Mouse (Mus musculus): ENCODE results near the gene Rpp14. TPM values are rescaled to one million over a fixed set of nuclear protein-coding genes. Genes with fewer than 3 reads are reported as not detected.

The Rpp14 gene
- polyA plus RNA-seq, 1 experiment from 2014 or later: 19.3 TPM

DNA sequence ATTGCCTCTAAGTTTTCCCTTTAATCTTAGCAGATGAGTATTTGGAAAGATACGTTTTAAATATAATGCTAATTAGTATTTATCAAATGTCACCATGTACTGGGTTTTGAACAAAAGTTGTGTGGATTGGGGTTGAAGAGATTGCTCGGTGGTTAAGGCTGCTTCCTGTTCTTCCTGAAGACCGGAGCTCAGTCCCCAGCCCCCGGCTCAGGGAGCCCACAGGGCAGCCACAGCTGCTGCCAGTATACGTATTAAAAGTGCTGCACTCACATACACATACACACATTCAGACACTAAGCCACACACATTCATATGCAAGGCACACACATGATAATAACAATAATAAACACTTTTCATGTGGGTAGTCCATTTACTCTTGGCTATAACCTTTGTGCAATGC, 42.0 kb upstream of the Rpp14 start:
- Histone ChIP-seq H3K4me1 (ENCODE audit: insufficient read depth) (no peaks in the 10 kb centered on the region), H3K27me3 (ENCODE audit: insufficient read depth, low read length) (no peaks in the 10 kb centered on the region), H3K4me3 (ENCODE audit: low read depth, low read length) (no peak overlapping the region), H3K9ac (replicated peaks) (no peak overlapping the region), H3K4me2 (ENCODE audit: low read depth, low read length) (no peak overlapping the region), H3K27ac (ENCODE audit: low read depth) (no peak overlapping the region), H3K9me3 (ENCODE audit: low read length) (no peaks in the 10 kb centered on the region), H3K36me3 (replicated peaks; ENCODE audit: insufficient read depth, low read length) (no peaks in the 10 kb centered on the region)
- no peak for ATAC-seq
- WGBS (ENCODE audit: insufficient replicate concordance): 21% methylated on average over 5 of the region's 5 CpGs
- TF ChIP-seq CTCF (IDR thresholded peaks at IDR 0.05; ENCODE audit: low read depth): no peak
- TF ChIP-seq EP300 (IDR thresholded peaks at IDR 0.05; ENCODE audit: low read depth): no peak
- no peak for DNase-seq

DNA sequence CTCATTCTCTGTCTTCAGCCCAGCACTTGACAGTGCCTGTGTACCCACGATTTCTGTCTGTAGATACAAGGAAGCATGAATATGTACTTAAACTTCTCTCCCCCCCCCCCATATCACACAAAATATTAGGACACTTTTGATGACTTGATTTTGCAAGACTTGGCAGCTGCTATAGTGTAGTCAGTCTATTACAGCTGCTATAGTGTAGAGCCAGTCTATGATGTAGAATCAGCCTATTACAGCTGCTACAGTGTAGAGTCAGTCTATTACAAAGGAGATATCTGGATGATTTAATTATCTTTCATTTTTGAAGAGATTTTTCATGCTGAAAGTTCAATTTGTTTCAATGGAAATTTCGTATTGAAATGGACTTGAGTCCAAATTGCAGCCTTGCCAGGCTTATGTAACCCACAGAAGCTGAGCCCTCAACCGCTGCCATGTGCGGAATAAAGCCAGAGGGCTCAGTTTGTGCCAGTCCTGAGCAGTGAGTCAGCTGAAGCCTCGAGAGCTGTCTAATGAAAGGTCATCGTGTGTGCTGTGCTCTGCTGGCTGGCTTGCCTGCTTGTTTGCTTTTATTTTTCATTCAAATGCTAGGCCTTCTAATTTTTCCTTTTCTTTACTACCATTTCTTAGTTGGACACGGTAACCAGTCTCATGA, 41.2 kb upstream of the Rpp14 start:
- H3K9ac ChIP-seq (replicated peaks): no peak overlapping the region
- ATAC-seq (0 out of 2 replicates have a peak, but pooled peaks have one; percentile 35), DNase-seq (no peak)
- TF ChIP-seq EP300 (IDR thresholded peaks at IDR 0.05; ENCODE audit: low read depth): no peak
- no peak for TF ChIP-seq CTCF (IDR thresholded peaks at IDR 0.05; ENCODE audit: low read depth)
- no peaks in the 10 kb centered on the region for H3K9me3 ChIP-seq (ENCODE audit: low read length)
- WGBS (ENCODE audit: insufficient replicate concordance): 69% methylated on average over 7 of the region's 7 CpGs
- H3K4me1 ChIP-seq (ENCODE audit: insufficient read depth): no peaks in the 10 kb centered on the region
- no peak overlapping the region for H3K27ac ChIP-seq (ENCODE audit: low read depth)
- H3K4me2 ChIP-seq (ENCODE audit: low read depth, low read length): no peak overlapping the region
- H3K27me3 ChIP-seq (ENCODE audit: insufficient read depth, low read length): no peaks in the 10 kb centered on the region
- no peaks in the 10 kb centered on the region for H3K36me3 ChIP-seq (replicated peaks; ENCODE audit: insufficient read depth, low read length)
- H3K4me3 ChIP-seq (ENCODE audit: low read depth, low read length): no peak overlapping the region

DNA sequence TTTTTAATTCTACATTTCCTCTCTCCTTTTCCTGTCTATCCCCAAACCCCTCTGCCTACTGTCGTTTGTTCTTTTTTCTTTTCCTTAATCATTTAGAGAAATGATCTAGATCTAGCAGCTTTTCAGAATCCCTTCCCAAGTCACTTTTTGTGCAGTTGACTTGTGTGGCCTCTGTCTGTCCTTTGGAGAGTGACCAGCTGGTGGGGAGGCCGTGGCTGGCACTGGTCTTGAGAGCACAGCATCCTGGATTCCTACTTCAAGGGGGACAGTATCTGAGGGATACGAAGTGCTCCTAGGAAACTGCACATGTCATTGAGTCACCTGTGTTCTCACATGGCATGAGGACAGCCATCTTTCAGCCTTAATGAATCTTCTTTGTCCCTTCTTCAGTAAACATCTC, 40.0 kb upstream of the Rpp14 start:
- Histone ChIP-seq H3K36me3 (replicated peaks; ENCODE audit: insufficient read depth, low read length) (no peaks in the 10 kb centered on the region), H3K4me2 (ENCODE audit: low read depth, low read length) (no peak overlapping the region), H3K9ac (replicated peaks) (no peak overlapping the region), H3K4me1 (ENCODE audit: insufficient read depth) (no peaks in the 10 kb centered on the region), H3K4me3 (ENCODE audit: low read depth, low read length) (no peak overlapping the region), H3K27ac (ENCODE audit: low read depth) (no peak overlapping the region), H3K27me3 (ENCODE audit: insufficient read depth, low read length) (no peaks in the 10 kb centered on the region), H3K9me3 (ENCODE audit: low read length) (no peaks in the 10 kb centered on the region)
- no peak for ATAC-seq
- WGBS (ENCODE audit: insufficient replicate concordance): 64% methylated on average over 3 of the region's 3 CpGs
- DNase-seq: no peak
- TF ChIP-seq EP300 (IDR thresholded peaks at IDR 0.05; ENCODE audit: low read depth): no peak
- TF ChIP-seq CTCF (IDR thresholded peaks at IDR 0.05; ENCODE audit: low read depth): no peak

DNA sequence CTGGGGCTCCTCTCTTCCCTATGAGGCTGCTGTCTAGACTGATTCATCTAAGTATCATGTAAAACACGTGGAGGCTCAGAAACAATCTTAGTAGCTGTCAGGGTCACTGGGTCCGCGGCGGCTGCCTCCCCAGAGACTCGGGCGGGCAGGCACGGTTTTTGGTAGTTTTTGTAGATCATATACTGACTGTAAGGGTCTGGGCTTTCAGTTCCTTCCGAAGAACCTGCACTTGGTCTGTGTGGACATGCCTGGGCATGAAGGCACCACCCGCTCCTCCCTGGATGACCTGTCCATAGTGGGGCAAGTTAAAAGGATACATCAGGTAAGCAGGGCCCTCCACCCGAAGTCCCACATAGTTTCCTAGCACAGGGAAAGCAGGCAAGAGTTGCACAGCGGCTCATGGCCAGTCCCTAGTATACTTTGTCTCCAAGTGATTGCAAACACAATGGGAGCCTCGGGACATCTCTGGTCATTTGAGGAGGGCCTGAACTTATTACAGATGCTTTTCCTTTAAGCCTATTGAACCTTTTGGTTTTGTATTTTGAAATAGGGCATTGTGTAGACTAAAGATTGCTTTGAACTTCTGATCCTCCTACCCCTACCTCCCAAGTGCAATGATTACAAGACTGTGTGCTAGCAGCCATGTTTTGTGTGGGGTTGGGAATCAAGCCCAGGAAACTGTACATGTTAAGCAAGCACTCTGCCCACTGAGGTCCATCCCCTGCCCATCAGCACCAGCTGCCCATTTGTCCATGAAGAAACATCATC, 39.1 kb upstream of the Rpp14 start:
- H3K4me3 ChIP-seq (ENCODE audit: low read depth, low read length): no peak overlapping the region
- H3K36me3 ChIP-seq (replicated peaks; ENCODE audit: insufficient read depth, low read length): no peaks in the 10 kb centered on the region
- TF ChIP-seq EP300 (IDR thresholded peaks at IDR 0.05; ENCODE audit: low read depth): no peak
- no peak for TF ChIP-seq CTCF (IDR thresholded peaks at IDR 0.05; ENCODE audit: low read depth)
- H3K4me1 ChIP-seq (ENCODE audit: insufficient read depth): no peaks in the 10 kb centered on the region
- H3K9me3 ChIP-seq (ENCODE audit: low read length): no peaks in the 10 kb centered on the region
- H3K9ac ChIP-seq (replicated peaks): no peak overlapping the region
- WGBS (ENCODE audit: insufficient replicate concordance): 77% methylated on average over 12 of the region's 12 CpGs
- no peak overlapping the region for H3K27ac ChIP-seq (ENCODE audit: low read depth)
- no peaks in the 10 kb centered on the region for H3K27me3 ChIP-seq (ENCODE audit: insufficient read depth, low read length)
- H3K4me2 ChIP-seq (ENCODE audit: low read depth, low read length): no peak overlapping the region
- DNase-seq (no peak), ATAC-seq (no peak)

DNA sequence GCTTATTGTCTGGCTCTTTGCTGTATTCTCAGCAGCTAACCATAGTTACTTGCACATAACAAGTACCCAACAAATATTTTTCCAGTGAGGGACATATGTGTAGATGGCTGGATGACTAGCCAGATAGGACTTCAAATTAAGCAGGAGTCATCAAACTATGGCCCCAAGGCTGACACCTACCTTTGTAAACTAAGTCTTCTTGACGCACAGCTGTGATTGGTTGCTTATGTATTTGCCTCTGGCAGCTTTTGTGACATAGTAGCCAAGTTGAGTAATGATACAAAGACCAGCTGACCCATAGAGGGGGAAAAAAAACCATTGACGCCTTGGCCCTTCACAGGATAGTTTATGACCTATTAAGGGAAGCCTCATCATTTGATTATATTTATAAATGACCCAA, 38.0 kb upstream of the Rpp14 start:
- DNase-seq (no peak), ATAC-seq (no peak)
- no peak overlapping the region for H3K4me2 ChIP-seq (ENCODE audit: low read depth, low read length)
- no peaks in the 10 kb centered on the region for H3K4me1 ChIP-seq (ENCODE audit: insufficient read depth)
- H3K27ac ChIP-seq (ENCODE audit: low read depth): no peak overlapping the region
- WGBS (ENCODE audit: insufficient replicate concordance): 76% methylated on average over 2 of the region's 2 CpGs
- H3K9me3 ChIP-seq (ENCODE audit: low read length): no peaks in the 10 kb centered on the region
- no peaks in the 10 kb centered on the region for H3K27me3 ChIP-seq (ENCODE audit: insufficient read depth, low read length)
- no peaks in the 10 kb centered on the region; the same call in 1 of the 2 replicates for H3K36me3 ChIP-seq (replicated peaks; ENCODE audit: insufficient read depth, low read length)
- no peak for TF ChIP-seq EP300 (IDR thresholded peaks at IDR 0.05; ENCODE audit: low read depth)
- no peak for TF ChIP-seq CTCF (IDR thresholded peaks at IDR 0.05; ENCODE audit: low read depth)
- no peak overlapping the region for H3K9ac ChIP-seq (replicated peaks)
- no peak overlapping the region for H3K4me3 ChIP-seq (ENCODE audit: low read depth, low read length)

DNA sequence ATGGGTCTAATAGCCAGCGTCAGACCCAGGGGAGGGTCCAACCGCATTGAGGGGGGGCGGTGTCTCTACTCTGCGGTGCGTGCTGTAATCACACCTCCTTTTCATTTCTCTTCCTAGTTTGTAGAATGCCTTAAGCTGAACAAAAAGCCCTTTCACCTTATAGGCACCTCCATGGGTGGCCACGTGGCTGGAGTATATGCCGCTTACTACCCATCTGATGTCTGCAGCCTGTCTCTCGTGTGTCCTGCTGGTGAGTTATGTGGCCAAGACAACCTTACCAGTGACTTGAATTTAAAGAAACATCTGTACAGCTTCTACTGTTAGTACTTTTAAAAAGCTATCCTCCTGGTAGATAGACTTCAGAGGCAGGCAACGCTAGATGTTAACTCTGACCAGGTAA, 37.6 kb upstream of the Rpp14 start:
- Histone ChIP-seq H3K4me2 (ENCODE audit: low read depth, low read length) (no peak overlapping the region), H3K36me3 (replicated peaks; ENCODE audit: insufficient read depth, low read length) (no peaks in the 10 kb centered on the region; the same call in 1 of the 2 replicates), H3K4me1 (ENCODE audit: insufficient read depth) (no peaks in the 10 kb centered on the region), H3K4me3 (ENCODE audit: low read depth, low read length) (no peak overlapping the region), H3K27ac (ENCODE audit: low read depth) (no peak overlapping the region), H3K27me3 (ENCODE audit: insufficient read depth, low read length) (no peaks in the 10 kb centered on the region), H3K9me3 (ENCODE audit: low read length) (no peaks in the 10 kb centered on the region), H3K9ac (replicated peaks) (no peak overlapping the region)
- WGBS (ENCODE audit: insufficient replicate concordance): 81% methylated on average over 9 of the region's 9 CpGs
- ATAC-seq (no peak), DNase-seq (no peak)
- TF ChIP-seq CTCF (IDR thresholded peaks at IDR 0.05; ENCODE audit: low read depth): no peak
- no peak for TF ChIP-seq EP300 (IDR thresholded peaks at IDR 0.05; ENCODE audit: low read depth)

Measured in liver, postnatal 0 days (tissue).